Mouse (Mus musculus) neutrophil, adult 65 days (primary cell): Measurements from ENCODE around the gene Gm20379. TPM values are rescaled to one million over a fixed set of nuclear protein-coding genes. Genes with fewer than 3 reads are reported as not detected.

Experiments
- total RNA-seq: library from RNA; stranded (reverse); gene quantifications from 2 replicates; pipeline ENCODE4 v1.2.4, GENCODE M21; 2023

The Gm20379 gene
- total RNA-seq: not detected in 2 replicates

GRCm38 (mm10) chr13:92305680-92306079 is at the start of gene Gm20379:
Gene Gm20379 (plus strand): TSS chr13:92305980.

GRCm38 (mm10) chr13:92354456-92355271 is 48.9 kb downstream of the Gm20379 start, which contains the start of the genes Dhfr and Msh3:
Gene Dhfr (plus strand): TSS chr13:92354726.
Gene Msh3 (minus strand): TSS chr13:92355003.

Other genes with a start within 250 kb of the Gm20379 start
- gene Rasgrf2, start 174.3 kb upstream of the Gm20379 start, total RNA-seq: 1.7 and 2.6 TPM in 2 replicates
- 2.9 and 3.2 TPM in 2 replicates for gene Dhfr, start 48.7 kb downstream of the Gm20379 start, total RNA-seq
- 13.4 and 23.9 TPM in 2 replicates for gene Msh3, start 49.0 kb downstream of the Gm20379 start, total RNA-seq
- not detected in 2 replicates for gene Ankrd34b, start 119.9 kb downstream of the Gm20379 start, total RNA-seq
- 3.4 and 4.1 TPM in 2 replicates for gene Fam151b, start 178.0 kb downstream of the Gm20379 start, total RNA-seq
- 11.3 and 15.6 TPM in 2 replicates for gene Zfyve16, start 224.9 kb downstream of the Gm20379 start, total RNA-seq